Mouse (Mus musculus): ENCODE results near the gene Parp2.

GRCm38 (mm10) chr14:50796464-50796863 is 11.2 kb upstream of the Parp2 start:
- TF ChIP-seq CTCF (IDR thresholded peaks at IDR 0.05; ENCODE audit: low read depth, low read length) (no peak), POLR2A (IDR thresholded peaks at IDR 0.05; ENCODE audit: borderline replicate concordance, low read depth, low read length) (no peak)

All from bone marrow macrophage, adult 2 months (primary cell).